Mouse (Mus musculus) CH12.LX (cell line): ENCODE results near the gene Crip2. TPM values are rescaled to one million over a fixed set of nuclear protein-coding genes. Genes with fewer than 3 reads are reported as not detected.

ENCODE experiments used
- DNase-seq: peaks from one replicate; pipeline ENCODE4 v3.0.0-alpha.2; 2013; ENCODE audit errors: extremely low read depth
- H3K27ac ChIP-seq: 2 replicates; pipeline ENCODE4 v1.5.1; 2012; ENCODE audit warnings: low read depth, mild to moderate bottlenecking, control low read depth, moderate library complexity; ENCODE audit not compliant: insufficient read depth
- H3K27me3 ChIP-seq: replicated peaks from 2 replicates; pipeline ENCODE3; 2012; ENCODE audit warnings: inconsistent platforms
- H3K36me3 ChIP-seq, 2 experiments: replicated peaks in 1 of 2; 2 replicates each; pipeline versions ENCODE3 to v1.6.1; 2012; ENCODE audit warnings: inconsistent platforms in 1 of 2, low read length in 1 of 2, mild to moderate bottlenecking in 1 of 2, mixed read lengths in 1 of 2, moderate library complexity in 1 of 2; ENCODE audit not compliant: control insufficient read depth in 1 of 2, insufficient read depth in 1 of 2
- H3K4me1 ChIP-seq, 2 experiments: 2 replicates each; pipeline ENCODE4 v1.6.1; 2012; ENCODE audit warnings: inconsistent platforms in 1 of 2, moderate library complexity in 1 of 2; ENCODE audit not compliant: insufficient read depth in 2 of 2, control insufficient read depth in 1 of 2
- H3K4me2 ChIP-seq: 2 replicates; pipeline ENCODE4 v1.6.1; 2012; ENCODE audit warnings: low read depth, mild to moderate bottlenecking, control low read depth; ENCODE audit not compliant: poor library complexity, insufficient read depth, severe bottlenecking
- H3K4me3 ChIP-seq, 3 experiments: fragments of 150-350 bp in 1 of 3; sonication (generic) in 1 of 3; replicated peaks in 1 of 3; 2 replicates each; pipeline versions ENCODE3 to v1.5.1; 2011 to 2012; ENCODE audit warnings: low read depth in 2 of 3, low read length in 2 of 3, mild to moderate bottlenecking in 2 of 3, moderate library complexity in 2 of 3, control low read depth in 1 of 3, improper control_type of control experiment in 1 of 3, inconsistent platforms in 1 of 3, mixed read lengths in 1 of 3; ENCODE audit not compliant: poor library complexity in 1 of 3
- H3K79me2 ChIP-seq: replicated peaks from 2 replicates; pipeline ENCODE4 v1.6.1; 2012; ENCODE audit warnings: mild to moderate bottlenecking, moderate library complexity; ENCODE audit not compliant: control insufficient read depth, poor library complexity, insufficient read depth, severe bottlenecking; ENCODE audit errors: extremely low read depth
- H3K9ac ChIP-seq: 2 replicates; pipeline ENCODE4 v1.6.1; 2012; ENCODE audit warnings: low read depth, mild to moderate bottlenecking, control low read depth, moderate library complexity; ENCODE audit not compliant: insufficient read depth
- H3K9me3 ChIP-seq: replicated peaks from 2 replicates; pipeline ENCODE3; 2012; ENCODE audit warnings: low read length, inconsistent platforms, mixed read lengths
- CHD1 ChIP-seq: IDR thresholded peaks from 2 replicates; pipeline ENCODE4 v1.6.1; 2012; ENCODE audit warnings: low read depth, low read length, improper control_type of control experiment, inconsistent platforms
- EP300 ChIP-seq: IDR thresholded peaks from 2 replicates; pipeline ENCODE4 v1.6.1; 2011; ENCODE audit warnings: low read length, improper control_type of control experiment
- ETS1 ChIP-seq: conservative IDR thresholded peaks from 2 replicates; pipeline ENCODE4 v1.6.1; 2012; ENCODE audit warnings: low read depth, mild to moderate bottlenecking, inconsistent platforms, low read length, improper control_type of control experiment, moderate library complexity
- HCFC1 ChIP-seq: IDR thresholded peaks from 2 replicates; pipeline ENCODE4 v1.6.1; 2012; ENCODE audit warnings: low read depth, mild to moderate bottlenecking, inconsistent platforms, low read length, improper control_type of control experiment
- MAFK ChIP-seq: IDR thresholded peaks from 2 replicates; pipeline ENCODE4 v1.6.1; 2011; ENCODE audit warnings: low read length, improper control_type of control experiment; ENCODE audit not compliant: insufficient replicate concordance
- MAX ChIP-seq: IDR thresholded peaks from 2 replicates; pipeline ENCODE4 v1.6.1; 2011; ENCODE audit warnings: low read length, improper control_type of control experiment
- MEF2A ChIP-seq: IDR thresholded peaks from 2 replicates; pipeline ENCODE4 v1.6.1; 2014; ENCODE audit warnings: low read depth, mild to moderate bottlenecking, inconsistent platforms, low read length, improper control_type of control experiment, borderline replicate concordance
- MXI1 ChIP-seq: IDR thresholded peaks from 2 replicates; pipeline ENCODE4 v1.6.1; 2011; ENCODE audit warnings: mild to moderate bottlenecking, low read depth, low read length, improper control_type of control experiment
- MYC ChIP-seq: IDR thresholded peaks from 2 replicates; pipeline ENCODE4 v1.6.1; 2011; ENCODE audit warnings: low read depth, mild to moderate bottlenecking, improper control_type of control experiment, low read length
- NRF1 ChIP-seq: IDR thresholded peaks from 2 replicates; pipeline ENCODE4 v1.6.1; 2014; ENCODE audit warnings: low read depth, mild to moderate bottlenecking, inconsistent platforms, low read length, improper control_type of control experiment, moderate library complexity
- POLR2A ChIP-seq: IDR thresholded peaks from 2 replicates; pipeline ENCODE4 v1.6.1; 2011; ENCODE audit warnings: low read depth, mild to moderate bottlenecking, improper control_type of control experiment, low read length
- RAD21 ChIP-seq: IDR thresholded peaks from 2 replicates; pipeline ENCODE4 v1.6.1; 2011; ENCODE audit warnings: low read depth, mild to moderate bottlenecking, low read length, improper control_type of control experiment, moderate library complexity
- RCOR1 ChIP-seq: conservative IDR thresholded peaks from 2 replicates; pipeline ENCODE4 v1.6.1; 2012; ENCODE audit warnings: low read depth, mild to moderate bottlenecking, inconsistent platforms, low read length, improper control_type of control experiment
- UBTF ChIP-seq: IDR thresholded peaks from 2 replicates; pipeline ENCODE4 v1.6.1; 2012; ENCODE audit warnings: low read depth, mild to moderate bottlenecking, inconsistent platforms, low read length, improper control_type of control experiment, moderate library complexity
- ZC3H11A ChIP-seq: IDR thresholded peaks from 2 replicates; pipeline ENCODE4 v1.6.1; 2012; ENCODE audit warnings: low read depth, mild to moderate bottlenecking, inconsistent platforms, low read length, improper control_type of control experiment
- ZKSCAN1 ChIP-seq: IDR thresholded peaks from 2 replicates; pipeline ENCODE4 v1.6.1; 2012; ENCODE audit warnings: low read depth, inconsistent platforms, low read length, improper control_type of control experiment, borderline replicate concordance
- ZMIZ1 ChIP-seq: IDR thresholded peaks from 2 replicates; pipeline ENCODE4 v1.6.1; 2012; ENCODE audit warnings: low read depth, mild to moderate bottlenecking, inconsistent platforms, low read length, improper control_type of control experiment
- dilution Hi-C: fragments of 300-500 bp; cut with MboI; formaldehyde crosslinking; loops from 2 replicates; pipeline ENCODE4 v1.14.3; 2020; ENCODE audit warnings: low sequenced_read_pairs; ENCODE audit not compliant: extremely low pct_unique_long_range_greater_than_20kb, extremely low pct_ligation_motif_present
- in situ Hi-C: fragments of 300-500 bp; cut with MboI; formaldehyde crosslinking; loops from 3 replicates; pipeline ENCODE4 v1.14.3; 2019; ENCODE audit warnings: low sequenced_read_pairs, low pct_ligation_motif_present, low pct_unique_long_range_greater_than_20kb, mixed read lengths
- polyA plus RNA-seq: library from polyadenylated mRNA; unstranded; fragments of >175 nt; gene quantifications from 2 replicates; pipeline ENCODE4 v1.2.1, GENCODE M21; 2012; ENCODE audit warnings: low read depth; ENCODE audit not compliant: insufficient read length
- total RNA-seq, 2 experiments: library from RNA; depleted of rRNA; stranded (reverse); fragments of 300-350 nt in 1 of 2; fragments of >200 nt in 1 of 2; gene quantifications; 2 replicates each; pipeline ENCODE4 v1.2.3; 2012 to 2014

The Crip2 gene
- total and polyA plus RNA-seq, 3 experiments, result 0.89 to 7.7 TPM; not detected in 1

DNA sequence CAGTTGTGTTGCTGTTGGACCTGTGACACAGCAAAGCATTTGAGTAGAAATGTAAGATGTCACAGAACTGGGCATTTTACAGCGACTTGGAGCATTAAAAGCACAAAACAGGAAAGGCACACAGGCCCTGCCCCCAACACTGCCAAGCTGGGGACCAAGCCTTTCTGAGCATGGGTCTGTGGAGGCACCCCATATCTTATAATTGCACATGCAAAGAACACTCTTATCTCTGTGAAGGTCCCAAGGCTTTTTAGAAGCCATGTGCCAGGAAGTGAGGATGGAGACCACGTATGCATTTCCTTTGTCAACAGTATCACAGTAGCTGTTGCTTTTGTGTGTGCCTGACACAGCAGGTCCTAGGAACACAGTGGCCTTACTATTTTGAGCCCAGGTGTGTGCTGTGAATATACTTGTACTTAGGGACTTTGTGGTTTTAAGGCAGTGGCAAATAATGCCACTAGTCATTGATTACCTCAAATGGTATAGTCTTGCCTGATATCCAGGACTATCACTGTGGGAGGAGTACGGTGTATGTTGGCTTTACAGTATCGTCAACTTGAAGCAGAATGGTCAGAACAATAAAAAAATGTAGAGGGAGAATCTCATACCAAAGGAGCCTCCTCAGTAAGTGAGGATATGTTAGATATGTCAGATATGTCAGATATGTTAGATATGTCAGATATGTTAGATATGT lies 32.5 kb upstream of the Crip2 start:
- Histone ChIP-seq H3K4me2 (no peak overlapping the region), H3K4me1 (peaks cover 4 to 27% of the 10 kb centered on the region in 2 experiments; a peak in 1 of 4 replicates), H3K36me3 (peaks cover 7 to 84% of the 10 kb centered on the region in 2 experiments), H3K9me3 (no peaks in the 10 kb centered on the region), H3K9ac (no peak overlapping the region), H3K27ac (no peak overlapping the region), H3K79me2 (peaks cover 60% of the 10 kb centered on the region), H3K27me3 (no peaks in the 10 kb centered on the region), H3K4me3 (no peak overlapping the region)
- no peak for DNase-seq
- dilution Hi-C loops (no loop called here), in situ Hi-C loops (loop anchor here (5.0 kb wide), 1 partner anchor 35 kb away; the partner anchor contains the start of gene Tex22)
- no peak for TF ChIP-seq ZMIZ1
- no peak for TF ChIP-seq CHD1
- no peak for TF ChIP-seq MYC

DNA sequence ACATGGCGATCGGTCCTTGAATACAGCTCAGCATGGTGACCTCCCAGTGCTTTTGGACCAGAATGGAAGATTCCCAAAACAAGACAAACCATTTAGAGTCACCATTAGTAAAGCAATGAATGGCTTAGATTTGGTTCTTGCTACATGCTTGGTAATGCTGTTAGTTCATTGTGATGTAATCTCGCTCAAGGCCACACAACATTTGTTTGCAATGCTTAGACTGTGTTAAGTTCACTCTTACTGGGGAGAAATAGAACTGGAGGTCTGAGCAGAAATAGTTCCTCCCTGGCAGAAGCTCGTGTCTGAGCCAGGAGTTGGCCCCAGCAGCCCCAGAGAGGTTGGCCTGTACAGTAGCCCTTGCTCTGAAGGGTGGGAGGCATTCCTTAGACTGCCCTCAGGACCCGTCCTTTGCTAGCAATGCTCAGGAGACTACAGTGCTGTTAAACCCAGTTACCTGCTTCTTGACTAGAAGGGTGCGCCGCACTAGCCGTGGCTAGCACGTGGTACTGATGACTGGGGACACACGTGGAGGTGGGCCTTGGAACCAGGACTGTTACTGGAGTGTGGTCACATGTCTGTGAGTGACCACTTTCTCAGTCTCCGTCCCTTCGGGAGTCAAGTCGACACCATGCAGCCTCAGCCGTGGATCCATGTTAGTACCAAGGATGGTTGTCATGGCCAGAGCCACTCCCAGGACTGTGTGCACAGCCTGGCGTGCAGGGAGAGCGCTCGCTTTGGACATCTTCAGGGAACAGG lies 31.3 kb upstream of the Crip2 start:
- dilution Hi-C loops (no loop called here), in situ Hi-C loops (loop anchor here (5.0 kb wide), 1 partner anchor 36 kb away; the partner anchor contains the start of gene Tex22)
- Histone ChIP-seq H3K4me1 (peaks cover 4 to 23% of the 10 kb centered on the region in 2 experiments; a peak in 1 of 4 replicates), H3K27me3 (no peaks in the 10 kb centered on the region), H3K9me3 (no peaks in the 10 kb centered on the region), H3K4me3 (no peak overlapping the region), H3K4me2 (no peak overlapping the region), H3K9ac (no peak overlapping the region), H3K27ac (no peak overlapping the region), H3K79me2 (peaks cover 53% of the 10 kb centered on the region)
- DNase-seq, result no peak
- TF ChIP-seq UBTF (no peak), MYC (no peak), MEF2A (no peak), MXI1 (no peak), MAFK (no peak), CHD1 (no peak), EP300 (no peak), RAD21 (no peak), POLR2A (no peak)
- TF ChIP-seq, all 38 proteins: peak for 0
- peaks cover 15 to 85% of the 10 kb centered on the region in 2 experiments for H3K36me3 ChIP-seq

DNA sequence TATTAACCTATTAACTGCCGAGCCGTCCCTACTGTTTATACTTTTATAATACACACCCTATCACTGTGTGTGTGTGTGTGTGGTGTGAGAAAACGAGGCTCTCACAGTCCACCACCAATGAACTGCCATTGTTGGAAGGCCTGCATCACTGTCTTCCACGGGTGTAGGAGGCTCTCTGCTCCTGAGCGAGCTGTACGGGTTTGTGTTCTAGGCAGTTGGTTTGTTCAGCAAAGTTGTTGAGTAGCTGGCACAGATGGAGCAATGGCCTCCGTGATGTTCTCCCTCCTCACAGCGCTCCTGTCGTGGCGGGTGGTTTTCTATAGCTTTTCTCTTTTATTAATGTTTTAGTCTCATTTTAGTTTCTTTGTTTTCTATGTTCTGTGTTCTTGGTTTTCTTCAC lies 30.2 kb upstream of the Crip2 start:
- dilution Hi-C loops, result no loop called here
- Histone ChIP-seq H3K27me3 (no peaks in the 10 kb centered on the region), H3K4me2 (no peak overlapping the region), H3K4me3 (no peak overlapping the region), H3K4me1 (peaks cover 4 to 18% of the 10 kb centered on the region in 2 experiments; a peak in 1 of 4 replicates), H3K9ac (no peak overlapping the region), H3K27ac (no peak overlapping the region), H3K9me3 (no peaks in the 10 kb centered on the region), H3K79me2 (peaks cover 51% of the 10 kb centered on the region), H3K36me3 (peaks cover 26 to 85% of the 10 kb centered on the region in 2 experiments)
- in situ Hi-C loops, result loop anchor here (5.0 kb wide), 1 partner anchor 38 kb away; the partner anchor contains the start of gene Tex22
- TF ChIP-seq HCFC1, result no peak
- TF ChIP-seq RCOR1, result no peak
- no peak for TF ChIP-seq ZC3H11A
- no peak for TF ChIP-seq ZKSCAN1
- TF ChIP-seq ETS1, result no peak
- TF ChIP-seq NRF1, result no peak
- no peak for TF ChIP-seq MAX
- no peak for DNase-seq
